Mouse (Mus musculus) layer of hippocampus, adult 9-11 months (tissue): ENCODE measurements at regions not wholly inside any gene's neighbourhood (a gene's known extent, or its start where the extent isn't known, plus 50 kb on each side); places are given as distances from the start of the nearest gene placed in this dataset.

Experiments
- DNase-seq: peaks from one replicate; pipeline ENCODE4 v3.0.0; 2022

DNA sequence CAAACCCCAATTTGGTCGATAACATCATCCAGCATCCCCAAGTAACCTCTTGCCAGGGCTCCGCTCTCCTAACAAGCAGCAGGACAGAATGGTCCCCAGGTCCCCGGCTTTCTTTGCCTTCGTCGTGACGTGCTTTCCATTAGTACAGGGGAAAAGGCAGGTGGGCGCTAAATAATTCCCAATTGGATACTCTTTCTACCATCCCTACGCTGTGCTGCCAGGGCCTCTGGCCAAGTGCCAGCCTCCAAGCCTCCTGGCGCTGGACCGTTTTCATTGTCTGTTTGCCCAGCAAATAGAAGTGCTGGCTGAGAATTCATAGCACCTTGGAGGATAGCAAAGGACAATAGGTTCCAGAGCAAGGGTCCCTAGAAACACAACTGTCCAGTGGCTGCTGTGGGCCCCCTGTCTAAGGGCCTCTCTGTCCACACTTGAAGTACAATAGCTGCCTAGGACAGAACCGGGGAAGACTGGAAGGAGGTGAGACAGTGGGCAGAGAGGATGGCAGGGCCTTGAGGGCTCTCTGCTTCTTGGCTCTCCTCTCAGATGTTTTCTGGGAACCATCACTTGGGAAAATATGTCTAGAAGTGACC lies 298.9 kb downstream of the Bcor start:
- DNase-seq = no peak

DNA sequence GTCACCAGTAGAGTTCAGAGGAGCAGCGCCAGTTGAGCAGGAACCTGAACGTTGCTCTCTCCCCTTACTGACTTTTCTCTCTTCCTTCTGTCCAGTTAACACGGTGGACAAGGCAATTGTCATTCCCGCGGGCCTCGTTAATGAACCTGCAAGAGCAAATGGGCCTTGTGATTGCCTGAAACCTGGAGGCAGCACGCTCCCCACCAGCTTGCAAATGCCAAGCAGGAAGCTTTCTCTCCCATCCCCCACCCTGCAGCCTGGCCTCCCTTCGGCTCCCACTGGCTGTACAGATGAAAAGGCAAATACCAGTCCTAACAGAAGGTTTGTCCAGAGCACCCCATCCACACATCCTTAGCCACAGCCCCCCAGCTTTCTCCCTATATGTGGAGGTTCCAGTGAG lies 298.3 kb downstream of the Bcor start:
- no peak for DNase-seq

DNA sequence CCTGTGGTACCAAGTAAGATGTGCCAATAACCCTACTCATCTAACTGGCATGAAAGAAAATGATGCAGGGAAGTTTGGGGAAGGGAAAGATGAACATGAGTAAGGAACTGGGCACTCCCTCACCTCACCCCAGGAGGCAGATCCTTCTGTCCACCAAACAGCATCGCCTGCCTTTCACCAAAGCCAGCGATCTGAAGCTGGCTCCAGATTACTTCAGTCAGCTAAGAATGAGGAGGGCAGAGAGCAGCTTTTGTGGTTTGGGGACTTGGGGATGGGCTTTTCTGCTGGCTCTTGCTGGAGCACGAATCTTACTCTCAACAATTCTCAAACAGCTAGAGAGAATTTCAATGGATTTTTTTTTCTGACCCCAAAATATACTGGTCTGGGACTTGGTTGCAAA lies 297.0 kb downstream of the Bcor start:
- DNase-seq = no peak

DNA sequence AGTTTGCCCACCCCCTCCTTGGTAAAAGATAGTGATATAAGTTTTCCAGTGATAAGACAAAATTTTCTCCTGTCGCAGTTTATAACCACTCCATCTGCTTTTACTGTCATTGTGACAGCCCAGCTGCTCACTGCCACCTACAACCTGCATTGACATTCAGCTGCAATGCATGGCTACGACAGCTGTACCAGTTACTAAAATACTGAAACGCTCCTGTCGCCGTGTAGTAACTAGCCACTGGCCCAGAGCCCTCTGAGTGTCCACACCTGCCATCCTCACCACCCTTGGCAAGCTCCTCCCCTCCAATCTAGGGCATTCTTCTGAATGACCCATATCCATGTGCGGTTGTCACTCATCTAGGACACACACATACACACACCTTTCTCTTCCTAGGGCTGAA lies 286.2 kb downstream of the Bcor start:
- DNase-seq = no peak

DNA sequence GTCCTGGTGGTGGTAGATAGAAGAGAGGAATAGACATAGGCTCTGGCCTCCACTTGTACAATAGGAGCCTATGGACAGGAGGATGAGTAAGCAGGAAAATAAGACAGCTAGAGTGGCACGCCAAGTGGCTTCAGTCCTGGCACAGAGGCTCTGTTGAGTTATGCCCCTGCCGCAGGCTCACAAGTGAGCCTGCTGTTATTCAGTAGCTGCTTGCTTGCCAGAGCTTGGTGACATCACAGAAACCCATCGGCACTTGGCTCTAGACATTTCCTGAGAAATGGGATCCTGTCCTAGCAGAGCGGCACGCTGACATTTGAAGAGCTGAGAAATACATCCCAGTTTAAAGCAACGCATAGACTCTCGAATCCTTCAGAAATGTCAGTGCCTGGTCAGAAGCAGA lies 283.5 kb downstream of the Bcor start:
- DNase-seq = no peak

DNA sequence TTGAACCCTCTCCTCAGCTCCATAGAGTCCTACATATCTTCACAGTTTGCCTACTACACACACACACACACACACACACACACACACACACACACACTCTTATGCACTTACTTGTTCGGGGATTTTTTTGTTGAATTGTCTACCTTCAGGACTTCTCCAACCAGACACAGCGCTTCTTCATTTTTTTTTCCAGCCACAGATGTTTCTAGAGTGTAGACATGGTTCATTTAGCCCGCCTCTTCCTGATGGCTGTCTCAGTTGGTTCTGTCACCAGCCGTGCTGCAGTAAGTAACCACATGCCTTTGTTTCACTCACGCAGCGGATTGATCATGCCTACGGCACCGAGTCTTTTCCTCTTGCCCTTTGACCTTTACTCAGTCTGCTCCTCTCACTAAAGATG lies 282.1 kb downstream of the Bcor start:
- no peak for DNase-seq

DNA sequence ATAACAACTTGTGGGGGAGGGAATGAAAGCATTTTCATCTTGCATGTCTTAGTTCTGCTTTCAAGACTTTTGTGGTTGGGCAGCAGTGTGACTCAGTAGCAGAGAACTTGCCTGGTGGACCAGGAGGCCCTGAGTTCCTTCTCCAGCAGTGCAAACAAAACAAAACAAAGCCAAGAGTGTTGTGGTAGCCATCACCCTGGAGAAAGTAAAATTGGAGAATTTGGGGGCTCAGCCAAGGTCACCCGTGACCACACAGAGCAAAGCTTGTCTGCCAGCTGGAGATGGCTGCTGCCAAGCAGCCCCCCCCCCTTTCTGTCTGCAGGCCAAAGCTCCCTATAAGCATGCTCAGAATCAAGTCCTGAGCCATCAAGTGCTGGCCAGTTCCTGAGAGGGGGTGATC lies 279.2 kb downstream of the Bcor start:
- no peak for DNase-seq

DNA sequence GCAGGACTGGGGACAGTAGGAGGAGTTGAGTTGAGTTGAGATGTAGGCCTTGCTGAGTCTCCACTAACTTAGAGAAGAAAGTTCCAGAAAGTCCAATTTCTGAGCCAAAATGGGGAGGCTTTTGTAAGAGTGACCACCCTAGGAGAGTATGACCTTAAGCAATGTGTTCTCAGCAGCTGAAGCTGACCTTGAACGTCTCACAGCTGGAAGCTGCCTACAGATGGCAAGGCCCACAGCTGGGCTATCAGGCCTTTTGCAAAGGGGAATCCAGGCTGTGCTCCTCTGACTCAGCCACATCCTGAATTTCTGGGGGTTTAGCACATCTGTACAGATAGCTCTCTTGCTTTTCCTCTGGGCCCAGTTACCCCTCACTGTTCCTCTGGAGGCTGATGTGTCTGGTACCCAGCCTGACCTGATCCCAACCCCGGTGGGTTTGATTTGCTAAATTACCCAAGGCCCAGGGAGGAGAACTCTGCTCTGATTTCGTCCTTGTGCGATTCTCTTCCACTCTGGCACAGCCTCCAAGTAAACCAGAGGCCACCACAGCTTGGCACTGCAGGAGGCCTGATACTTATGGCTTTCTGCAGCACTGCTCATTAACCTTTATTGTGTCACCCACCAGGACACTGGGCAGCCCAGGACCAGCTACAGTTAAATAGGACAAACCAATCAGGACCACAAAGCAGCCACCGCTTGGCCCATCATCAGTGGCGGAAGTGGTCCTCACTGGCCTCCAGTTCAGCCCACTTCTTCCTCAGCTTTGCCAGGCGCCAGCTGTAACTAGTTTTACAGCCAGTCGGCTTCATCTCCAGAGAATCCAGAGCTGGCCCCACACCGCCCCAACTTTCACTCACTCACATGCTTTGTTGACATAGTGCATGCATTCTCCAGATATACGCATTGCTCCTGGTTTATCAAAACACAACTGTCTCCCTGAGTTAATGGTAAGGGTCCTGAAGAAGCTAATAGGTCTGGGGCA lies 276.1 kb downstream of the Bcor start:
- DNase-seq = no peak

DNA sequence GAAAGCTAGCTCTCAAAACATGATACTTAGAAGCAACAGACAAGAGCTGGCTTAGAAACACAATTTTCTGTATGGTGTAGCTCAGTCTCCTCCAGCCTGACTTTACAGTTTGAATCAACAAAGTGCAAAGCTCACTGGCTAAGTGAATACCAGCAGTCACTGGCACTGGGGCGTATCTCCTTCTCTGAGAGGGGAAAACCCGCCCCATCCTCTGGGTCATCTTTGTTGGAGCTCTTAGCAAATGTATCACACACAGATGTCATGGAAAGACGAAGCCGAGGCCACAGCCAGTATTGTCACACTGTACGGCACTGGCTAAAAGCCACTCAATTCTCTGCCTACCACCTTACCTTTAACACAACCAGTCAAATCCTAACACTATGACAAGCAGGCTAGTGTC lies 267.8 kb downstream of the Bcor start:
- no peak for DNase-seq

DNA sequence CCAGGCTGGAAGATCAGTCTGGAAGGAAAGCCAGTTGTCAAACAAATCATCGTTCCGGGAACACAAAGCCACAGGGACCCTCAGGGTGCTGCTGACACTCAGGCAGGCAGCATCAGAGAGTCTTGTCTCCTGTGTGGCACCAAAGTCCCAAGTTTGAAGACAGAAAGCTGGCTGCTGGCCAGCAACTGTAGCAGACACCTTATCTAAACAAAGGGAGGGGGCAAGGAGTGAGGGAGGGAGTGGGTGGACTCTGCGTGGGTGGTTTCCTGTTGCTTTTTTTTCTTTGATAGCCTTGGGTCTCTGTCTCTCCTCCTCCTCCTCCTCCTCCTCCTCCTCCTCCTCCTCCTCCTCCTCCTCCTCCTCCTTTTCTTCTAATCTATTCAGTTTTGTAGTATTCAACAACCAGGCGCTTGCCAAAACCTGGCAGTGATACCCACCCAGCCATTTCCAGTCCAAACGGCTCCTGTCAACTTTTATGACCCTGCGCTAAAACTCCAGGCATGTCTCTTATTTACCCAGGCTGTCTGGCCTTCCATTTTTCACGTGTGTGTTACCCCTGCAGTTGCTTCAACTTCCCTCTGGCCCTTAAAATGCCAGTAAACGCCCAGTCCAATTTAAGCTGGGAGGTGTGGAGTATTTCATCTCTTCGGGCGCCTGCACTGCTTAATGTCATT lies 266.4 kb downstream of the Bcor start:
- DNase-seq = no peak

DNA sequence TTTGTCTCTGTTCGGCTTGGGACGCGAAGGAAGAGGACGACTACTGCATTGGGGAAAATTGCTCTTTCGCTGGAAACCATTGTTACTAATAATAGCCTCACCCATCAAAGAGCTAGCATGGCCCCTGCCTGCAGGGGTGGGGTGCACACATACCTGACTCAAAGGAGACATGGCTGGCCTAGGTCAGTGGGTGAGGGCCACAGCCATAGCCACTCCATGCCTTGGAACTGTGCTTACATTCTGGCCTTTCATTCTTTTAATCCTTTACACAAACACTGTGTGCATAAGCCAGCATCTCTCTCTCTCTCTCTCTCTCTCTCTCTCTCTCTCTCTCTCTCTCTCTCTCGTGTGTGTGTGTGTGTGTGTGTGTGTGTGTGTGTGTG lies 265.9 kb downstream of the Bcor start:
- DNase-seq = no peak

DNA sequence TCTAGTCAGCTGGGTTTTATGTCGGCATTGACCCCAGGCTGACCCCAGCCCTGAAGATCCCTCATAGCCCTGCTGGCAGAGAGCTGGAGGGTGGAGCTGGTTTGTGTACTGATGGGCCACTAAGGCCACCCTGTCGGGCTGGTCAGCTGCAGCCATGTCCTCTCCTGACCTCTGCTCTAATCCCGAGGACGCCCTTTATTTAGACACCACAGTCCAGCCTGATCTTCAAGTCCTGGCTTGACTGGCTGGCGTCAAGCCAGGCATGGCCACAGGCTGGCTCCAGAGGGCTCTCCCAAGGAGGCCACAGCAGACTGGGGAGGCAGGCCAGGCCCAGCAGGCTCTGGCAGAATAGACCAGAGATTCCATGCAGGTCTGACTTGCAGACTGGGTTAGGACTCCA lies 264.8 kb downstream of the Bcor start:
- DNase-seq = no peak

DNA sequence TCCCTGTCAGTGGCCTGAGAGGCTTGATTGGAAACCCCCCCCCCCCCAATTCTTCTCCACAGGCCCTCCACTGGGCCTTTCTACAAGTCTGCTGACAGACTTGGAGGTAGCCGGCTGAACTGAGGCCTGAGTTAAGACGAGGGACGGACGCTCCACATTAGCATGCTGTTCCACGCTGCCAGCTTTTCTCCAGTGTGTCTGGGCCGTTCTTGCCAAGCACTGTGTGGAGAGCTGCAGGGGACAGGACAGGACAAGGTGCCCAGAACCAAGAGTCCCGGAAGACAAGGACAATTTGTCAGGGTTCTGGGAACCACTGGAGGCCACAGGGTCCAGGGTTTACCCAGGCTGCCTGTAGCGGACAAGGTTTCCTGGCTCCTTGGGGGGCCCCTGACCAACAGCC lies 261.9 kb downstream of the Bcor start:
- no peak for DNase-seq

DNA sequence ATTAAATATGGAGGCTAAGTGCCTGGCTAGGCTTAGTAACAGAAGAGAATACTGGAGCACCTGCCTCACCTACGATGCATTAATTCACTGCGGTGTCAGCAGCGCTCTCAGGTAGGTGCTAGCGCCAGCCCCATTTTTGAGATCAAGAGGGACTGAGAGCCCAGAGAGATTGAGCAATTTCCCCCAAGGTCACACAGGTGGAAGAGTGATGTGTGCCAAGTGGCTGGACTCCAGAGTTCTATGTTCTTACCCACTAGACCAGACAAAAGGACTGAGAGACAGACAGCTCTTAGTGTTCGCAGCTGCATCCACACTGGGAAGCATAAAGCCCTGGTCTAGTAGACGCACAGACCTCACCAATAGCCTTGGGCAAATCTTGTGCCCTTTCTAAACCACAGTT lies 261.1 kb downstream of the Bcor start:
- DNase-seq = no peak

DNA sequence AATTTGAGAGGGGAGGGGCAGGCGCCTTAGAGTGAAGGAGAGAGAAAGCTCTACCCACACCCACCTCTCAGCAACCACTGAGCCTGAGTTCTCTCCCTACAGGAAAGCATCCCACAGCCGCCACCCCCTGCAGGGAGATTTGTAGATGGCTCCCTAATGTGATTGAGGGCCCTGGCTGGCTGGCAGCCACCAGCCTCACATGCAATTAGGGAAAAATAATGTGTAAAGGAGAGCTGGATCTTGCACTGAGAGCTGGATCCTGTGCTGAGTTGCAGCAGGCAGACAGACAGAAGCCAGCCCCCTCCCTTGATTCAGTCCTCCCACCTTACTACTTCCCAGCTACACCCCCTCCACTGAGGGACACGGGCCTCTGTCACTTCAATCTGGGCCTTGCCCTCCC lies 260.2 kb downstream of the Bcor start:
- DNase-seq = no peak

DNA sequence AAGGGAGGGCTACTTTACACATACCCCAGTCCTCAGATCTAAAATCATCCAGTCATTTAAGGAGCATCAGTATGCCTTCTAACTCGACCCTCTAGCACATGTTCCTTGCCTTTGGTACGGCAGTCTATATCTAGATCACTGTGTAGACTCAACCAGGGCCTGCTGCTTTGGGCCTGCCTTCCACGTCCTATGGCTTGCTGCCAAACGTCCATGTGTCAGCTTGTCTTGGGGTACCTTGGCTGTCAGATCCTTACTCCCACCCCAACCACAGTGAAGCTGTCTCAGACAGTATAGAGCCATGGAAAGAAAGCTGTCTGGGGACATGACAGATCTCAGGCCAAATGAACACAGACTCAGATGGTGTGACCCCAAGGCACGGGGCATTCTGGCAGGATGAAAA lies 258.4 kb downstream of the Bcor start:
- DNase-seq = no peak

DNA sequence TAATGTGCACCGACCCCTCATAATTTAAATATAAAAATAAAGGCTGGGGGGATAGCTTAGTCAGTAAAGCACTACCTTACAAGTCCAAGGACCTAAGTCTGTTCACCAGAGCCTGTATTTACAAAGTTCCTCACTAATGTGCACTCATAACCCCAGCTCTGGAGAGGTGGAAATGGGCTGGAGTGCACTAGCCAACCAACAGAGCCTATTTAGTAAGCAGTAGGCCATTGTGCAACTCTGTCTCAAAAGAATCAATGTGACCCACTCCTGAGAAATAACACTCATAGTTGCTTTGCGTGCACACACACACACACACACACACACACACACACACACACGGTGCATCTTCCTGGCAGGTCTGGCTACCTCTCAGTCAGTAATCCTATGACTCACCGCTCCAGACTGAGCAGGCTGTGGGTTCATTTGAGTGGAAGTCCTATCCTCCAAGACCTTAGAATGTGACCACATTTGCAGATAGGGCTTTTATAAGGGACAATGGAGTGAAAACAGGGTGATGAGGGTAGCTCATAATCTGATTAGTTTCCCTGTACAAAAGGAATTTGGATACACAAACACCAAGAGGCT lies 256.9 kb downstream of the Bcor start:
- DNase-seq = no peak

DNA sequence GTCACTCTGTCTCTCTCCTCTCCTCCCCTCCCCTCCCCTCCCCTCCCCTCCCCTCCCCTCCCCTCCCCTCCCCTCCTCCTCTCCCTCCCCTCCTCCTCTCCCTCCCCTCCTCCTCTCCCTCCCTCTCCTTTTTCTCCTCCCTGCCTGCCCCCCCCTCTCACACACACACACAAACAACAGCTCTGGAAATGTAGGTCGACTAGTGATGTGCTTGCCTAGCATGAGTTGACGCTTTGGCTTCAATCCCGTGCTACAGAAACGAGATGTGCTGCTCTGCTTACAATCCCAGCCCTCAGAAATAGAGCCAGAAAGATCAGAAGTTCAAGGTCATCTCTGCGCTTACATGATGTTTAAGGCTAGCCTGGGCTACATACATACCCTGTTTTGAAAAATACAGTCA lies 254.9 kb downstream of the Bcor start:
- DNase-seq = no peak

DNA sequence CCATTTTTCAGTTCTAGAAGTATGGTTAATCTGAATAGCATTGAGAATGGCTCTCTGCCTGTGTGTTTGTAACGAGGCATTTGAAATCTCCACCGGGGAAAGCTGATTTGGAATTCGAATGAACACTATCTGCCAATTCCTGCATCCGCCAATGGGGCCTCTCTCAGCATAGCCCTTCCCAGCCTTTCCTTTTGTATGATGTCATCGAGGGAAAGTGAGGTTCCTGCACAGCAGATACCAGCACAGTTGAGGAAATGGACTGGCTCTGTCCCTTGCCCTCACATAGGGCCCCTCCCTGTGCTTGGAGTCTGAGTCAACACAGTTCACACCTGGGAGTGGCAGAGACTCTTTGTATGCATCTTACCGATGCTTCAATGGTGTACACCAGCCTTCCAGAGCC lies 253.0 kb downstream of the Bcor start:
- peak; percentile 7 for DNase-seq

DNA sequence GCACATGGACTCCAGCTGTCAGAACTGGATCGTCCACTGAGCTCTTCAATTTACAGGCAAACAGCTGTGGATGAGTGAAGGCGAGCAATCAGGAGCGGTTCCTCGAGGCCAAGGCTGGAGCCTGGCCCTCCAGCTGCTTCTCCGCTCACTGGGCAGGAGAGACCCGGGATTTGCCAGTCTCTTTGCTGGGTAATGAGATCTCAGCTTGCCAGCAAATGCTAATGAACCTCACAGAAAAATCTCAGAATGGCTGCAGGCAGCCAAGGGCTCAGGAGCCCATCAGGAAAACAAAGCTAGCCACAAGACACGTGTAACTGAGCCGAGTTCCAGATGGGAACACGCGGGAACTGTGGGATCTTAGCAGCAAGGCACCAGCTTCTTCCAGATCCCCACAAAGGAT lies 244.2 kb downstream of the Bcor start:
- peak; percentile 6 for DNase-seq

DNA sequence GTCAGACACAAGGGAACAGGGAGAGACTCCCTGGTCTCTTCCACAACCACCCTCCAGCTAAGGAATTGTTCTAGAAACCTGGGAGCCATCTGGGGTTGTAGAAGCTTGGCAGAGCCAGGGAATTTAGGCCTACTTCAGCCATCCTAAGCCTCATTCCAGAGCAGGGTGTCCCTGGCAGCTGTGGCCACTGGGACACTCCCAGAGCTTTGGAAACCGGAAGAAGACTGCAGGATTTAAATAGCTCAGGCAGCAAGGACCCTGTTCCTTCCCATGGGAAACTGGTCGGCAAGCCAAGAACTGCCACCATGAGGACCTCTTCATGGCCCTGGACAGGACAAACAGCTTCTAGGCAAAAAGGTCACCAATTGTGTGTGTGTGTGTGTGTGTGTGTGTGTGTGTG lies 239.9 kb downstream of the Bcor start:
- DNase-seq = no peak

DNA sequence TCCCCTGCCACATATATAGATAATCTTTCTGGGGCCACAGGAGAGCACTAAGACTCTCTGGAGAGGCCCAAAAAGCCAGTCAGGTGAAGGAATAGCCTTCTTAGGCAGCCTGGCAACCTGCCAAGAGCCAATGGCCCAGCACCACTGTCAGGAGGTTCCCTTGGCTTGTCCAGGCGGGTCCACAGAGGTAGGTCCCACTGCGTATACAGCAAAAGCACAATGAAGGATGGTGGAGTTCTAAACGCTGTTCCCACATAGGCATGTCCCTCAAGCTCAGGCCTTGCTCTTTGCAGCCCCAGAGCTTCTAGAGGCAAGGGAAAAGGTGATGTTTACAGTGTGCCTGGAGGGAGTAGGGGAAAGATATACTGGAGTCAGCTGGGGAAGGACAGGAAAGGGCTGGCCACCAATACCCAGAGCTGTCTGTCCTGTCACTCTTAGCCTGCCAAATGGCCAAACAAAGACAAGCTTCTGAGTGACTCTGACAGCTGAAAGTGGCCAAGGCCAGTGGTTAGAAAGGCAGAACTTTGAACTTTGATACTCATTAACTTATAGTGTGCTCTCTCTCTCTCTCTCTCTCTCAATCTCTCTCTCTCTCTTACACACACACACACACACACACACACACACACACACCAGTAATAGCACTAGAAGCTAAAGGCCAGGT lies 235.4 kb downstream of the Bcor start:
- DNase-seq = no peak

DNA sequence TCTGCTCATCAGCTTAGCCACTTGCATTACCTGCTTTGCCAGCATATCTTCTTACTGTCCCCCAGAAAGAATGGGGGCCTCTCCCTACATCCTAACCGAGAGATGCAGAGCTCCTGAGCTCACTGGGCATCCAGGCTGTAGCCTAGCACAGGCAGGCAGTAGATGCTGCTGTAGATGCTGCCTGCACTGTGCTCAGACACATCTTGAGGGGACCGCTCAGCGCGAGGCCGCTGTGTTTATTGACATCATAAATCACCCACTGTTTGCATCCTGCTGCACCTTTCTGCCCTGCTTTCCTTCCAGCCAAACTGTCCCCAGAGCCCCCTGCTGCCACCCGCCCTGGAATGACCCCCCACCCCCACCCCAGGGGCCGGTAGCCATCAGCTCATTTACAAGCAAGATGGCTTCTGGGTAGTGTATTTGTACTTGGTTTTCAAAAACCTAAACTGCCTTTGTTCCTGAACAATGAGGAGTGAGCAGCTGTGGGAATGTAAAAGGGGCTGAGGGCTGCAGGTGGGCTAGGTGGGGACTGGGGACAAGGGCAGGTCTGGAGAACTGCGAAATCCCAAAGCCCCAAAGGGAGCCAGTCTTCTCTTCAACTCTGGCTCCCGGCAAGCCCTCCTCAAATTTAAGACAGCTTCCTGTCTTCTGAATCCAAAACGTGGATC lies 233.2 kb downstream of the Bcor start:
- DNase-seq = no peak
